Mouse (Mus musculus): Measurements from ENCODE around the gene Mdh1. TPM values are rescaled to one million over a fixed set of nuclear protein-coding genes. Genes with fewer than 3 reads are reported as not detected.

The Mdh1 gene
- 175 and 208 TPM in 2 replicates for total RNA-seq (2012; rRNA removed)
- 100 to 1,000 TPM; 174 to 329 TPM for polyA plus RNA-seq (2012; ENCODE audit: insufficient read depth in 1 of 2, insufficient read length in 2 of 2, low read depth in 1 of 2, low replicate concordance in 2 of 2, missing spikeins in 1 of 2)

DNA sequence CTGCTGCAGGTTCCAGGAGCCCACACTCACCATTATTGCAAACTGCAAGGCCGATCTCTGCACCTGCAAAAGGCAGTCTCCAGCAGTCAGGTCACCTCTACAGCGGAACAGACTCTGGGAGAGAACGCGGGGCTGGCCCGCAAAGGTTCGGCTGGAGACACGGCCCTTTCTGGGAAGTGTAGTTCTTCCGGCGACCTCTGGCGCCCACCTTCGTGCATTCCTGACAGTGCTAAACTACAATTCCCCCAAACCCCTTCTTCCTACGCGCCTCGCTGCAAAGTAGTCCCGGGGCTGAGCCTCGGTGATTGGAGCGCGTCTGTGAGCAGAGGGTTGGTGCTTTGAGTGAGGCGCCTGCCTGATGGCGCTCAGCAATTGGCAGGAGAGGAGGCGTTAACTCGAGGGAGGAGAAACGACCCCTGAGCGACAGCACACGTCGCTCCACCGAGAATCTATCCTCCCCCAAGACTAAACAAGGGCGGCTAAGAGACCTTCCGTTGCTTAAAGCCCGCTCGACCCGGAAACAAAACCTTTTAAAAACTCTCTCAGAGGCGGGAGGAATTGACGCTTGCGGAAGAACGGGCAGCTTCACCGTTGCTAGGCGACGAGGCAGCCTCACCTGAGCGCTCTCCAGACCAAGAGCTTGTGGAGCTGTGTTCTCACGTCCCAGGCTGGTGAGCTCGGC lies at the start of gene Mdh1, which contains the start of gene Wdpcp:
Mdh1 (minus strand) TSS at position 668 of the 682 bp plus-strand sequence.
Wdpcp (plus strand) TSS at position 536 of the 682 bp plus-strand sequence.
- Histone ChIP-seq H3K4me3 (ENCODE audit: control insufficient read depth in 1 of 2, insufficient read depth in 1 of 2, low read depth in 2 of 2, low read length in 2 of 2) (peak within 1 kb of the TSS; percentile 64 to 85), H3K27me3 (ENCODE audit: control insufficient read depth in 1 of 2, insufficient read depth in 2 of 2, low read length in 2 of 2) (no peaks in the 10 kb centered on the region), H3K79me2 (ENCODE audit: control insufficient read depth, insufficient read depth, low read length, poor library complexity) (peaks cover 9% of the 10 kb centered on the region), H3K4me1 (ENCODE audit: control insufficient read depth in 1 of 2, insufficient read depth in 2 of 2, low read length in 2 of 2) (peaks cover 9 to 25% of the 10 kb centered on the region in 2 experiments), H3K9ac (ENCODE audit: control insufficient read depth, low read depth, low read length, poor library complexity, severe bottlenecking) (peak within 1 kb of the TSS; percentile 70), H3K9me3 (replicated peaks; ENCODE audit: insufficient read depth, low read length) (no peaks in the 10 kb centered on the region), H3K27ac (ENCODE audit: control insufficient read depth, low read depth, low read length) (peak within 1 kb of the TSS; percentile 40), H3K36me3 (ENCODE audit: control insufficient read depth in 1 of 2, insufficient read depth in 2 of 2, low read length in 2 of 2) (peaks cover 0 to 38% of the 10 kb centered on the region in 2 experiments; a peak in 2 of 4 replicates)
- DNase-seq (ENCODE audit: low read depth, low spot score) = peak; percentile 100
- peak; percentile 50 to 86; a peak in 3 of 4 replicates for TF ChIP-seq POLR2A (IDR thresholded peaks at IDR 0.05; ENCODE audit: control insufficient read depth in 1 of 2, insufficient read depth in 1 of 2, low read depth in 1 of 2, low read length in 2 of 2, poor library complexity in 1 of 2)
- peak in 1 of 2 experiments; percentile 36; a peak in 1 of 4 replicates for TF ChIP-seq EP300 (IDR thresholded peaks at IDR 0.05; ENCODE audit: low read depth in 1 of 2, low read length in 2 of 2)
- no peak for TF ChIP-seq MYC (IDR thresholded peaks at IDR 0.05; ENCODE audit: low read depth, low read length)
- 0 out of 2 replicates have a peak, but pooled peaks have one; percentile 53 for TF ChIP-seq ZMIZ1 (IDR thresholded peaks at IDR 0.05; ENCODE audit: low read depth, low read length)
- peak; percentile 70; the same call in 1 of the 2 replicates for TF ChIP-seq POLR2AphosphoS2 (IDR thresholded peaks at IDR 0.05; ENCODE audit: low read length)
- peak; percentile 93 for TF ChIP-seq KAT2A (conservative IDR thresholded peaks at IDR 0.05; ENCODE audit: low read depth, low read length)
- no peak for TF ChIP-seq TAL1 (IDR thresholded peaks at IDR 0.05; ENCODE audit: low read length)
- peak; percentile 82 for TF ChIP-seq MYB (IDR thresholded peaks at IDR 0.05; ENCODE audit: low read depth, low read length)
- TF ChIP-seq BHLHE40 (IDR thresholded peaks at IDR 0.05; ENCODE audit: borderline replicate concordance, low read depth, low read length) = no peak
- TF ChIP-seq HCFC1 (IDR thresholded peaks at IDR 0.05; ENCODE audit: low read depth, low read length) = peak; percentile 96
- peak; percentile 54 for TF ChIP-seq ETS1 (IDR thresholded peaks at IDR 0.05; ENCODE audit: low read depth, low read length)
- TF ChIP-seq TBP (IDR thresholded peaks at IDR 0.05; ENCODE audit: low read depth, low read length) = peak; percentile 78
- TF ChIP-seq ELF1 (IDR thresholded peaks at IDR 0.05; ENCODE audit: low read depth, low read length) = peak; percentile 92
- no peak for TF ChIP-seq JUND (IDR thresholded peaks at IDR 0.05; ENCODE audit: low read depth, low read length)
- peak; percentile 27; the same call in 1 of the 2 replicates for TF ChIP-seq E2F4 (IDR thresholded peaks at IDR 0.05; ENCODE audit: borderline replicate concordance, low read depth, low read length)
- TF ChIP-seq SIN3A (IDR thresholded peaks at IDR 0.05; ENCODE audit: low read length) = peak; percentile 98
- peak; percentile 32; the same call in 1 of the 2 replicates for TF ChIP-seq NRF1 (IDR thresholded peaks at IDR 0.05; ENCODE audit: insufficient read depth, low read depth, low read length, poor library complexity, severe bottlenecking)
- 0 out of 2 replicates have a peak, but pooled peaks have one; percentile 42 for TF ChIP-seq MAX (IDR thresholded peaks at IDR 0.05; ENCODE audit: low read length)
- no peak for TF ChIP-seq RAD21 (IDR thresholded peaks at IDR 0.05; ENCODE audit: low read depth, low read length)
- TF ChIP-seq POLR2AphosphoS5 (IDR thresholded peaks at IDR 0.05; ENCODE audit: borderline replicate concordance, low read depth, low read length) = no peak
- TF ChIP-seq NELFE (IDR thresholded peaks at IDR 0.05; ENCODE audit: low read depth, low read length) = peak; percentile 87
- no peak; the same call in 1 of the 2 replicates for TF ChIP-seq CHD2 (IDR thresholded peaks at IDR 0.05; ENCODE audit: low read length)
- TF ChIP-seq GABPA (IDR thresholded peaks at IDR 0.05; ENCODE audit: low read depth, low read length) = 0 out of 2 replicates have a peak, but pooled peaks have one; percentile 25
- TF ChIP-seq RCOR1 (IDR thresholded peaks at IDR 0.05; ENCODE audit: low read depth, low read length) = 0 out of 2 replicates have a peak, but pooled peaks have one; percentile 20
- peak; percentile 89 for TF ChIP-seq MXI1 (IDR thresholded peaks at IDR 0.05; ENCODE audit: low read depth, low read length)
- peak; percentile 37; the same call in 1 of the 2 replicates for TF ChIP-seq TCF12 (IDR thresholded peaks at IDR 0.05; ENCODE audit: low read depth, low read length)

All from MEL (cell line).